Mouse (Mus musculus) ES-E14 (cell line): ENCODE measurements around the gene Hoxc12. TPM values are rescaled to one million over a fixed set of nuclear protein-coding genes. Genes with fewer than 3 reads are reported as not detected.

Source experiments
- DNase-seq: peaks from one replicate; pipeline ENCODE4 v3.0.0-alpha.2; 2013; ENCODE audit warnings: low read depth, low spot score
- H3K27ac ChIP-seq: 2 replicates; pipeline ENCODE4 v1.5.1; 2012; ENCODE audit warnings: low read depth, mild to moderate bottlenecking, low read length, moderate library complexity, mixed read lengths; ENCODE audit not compliant: poor library complexity, insufficient read depth, severe bottlenecking
- H3K36me3 ChIP-seq: 2 replicates; pipeline ENCODE4 v1.6.1; 2012; ENCODE audit warnings: mild to moderate bottlenecking, low read length, moderate library complexity, mixed read lengths; ENCODE audit not compliant: control insufficient read depth, poor library complexity, insufficient read depth, severe bottlenecking
- H3K4me1 ChIP-seq, 2 experiments: fragments of 150-350 bp in 1 of 2; sonication (generic) in 1 of 2; 2 replicates each; pipeline ENCODE4 v1.6.1; 2012; ENCODE audit warnings: low read length in 2 of 2, mild to moderate bottlenecking in 1 of 2, mixed read lengths in 1 of 2; ENCODE audit not compliant: control insufficient read depth in 2 of 2, insufficient read depth in 2 of 2, poor library complexity in 1 of 2
- H3K4me3 ChIP-seq, 2 experiments: fragments of 150-350 bp in 1 of 2; sonication (generic) in 1 of 2; 2 replicates each; pipeline ENCODE4 v1.5.1; 2012; ENCODE audit warnings: low read length in 2 of 2, low read depth in 1 of 2, mild to moderate bottlenecking in 1 of 2, mixed read lengths in 1 of 2; ENCODE audit not compliant: insufficient read depth in 1 of 2, poor library complexity in 1 of 2, severe bottlenecking in 1 of 2
- H3K9ac ChIP-seq: 2 replicates; pipeline ENCODE4 v1.6.1; 2012; ENCODE audit warnings: low read depth, mild to moderate bottlenecking, low read length, mixed read lengths; ENCODE audit not compliant: poor library complexity, insufficient read depth, severe bottlenecking
- H3K9me3 ChIP-seq: fragments of 150-350 bp; sonication (generic); 2 replicates; pipeline ENCODE4 v1.6.1; 2012; ENCODE audit warnings: low read depth, mild to moderate bottlenecking, low read length; ENCODE audit not compliant: control insufficient read depth, insufficient read depth
- CHD2 ChIP-seq: IDR thresholded peaks from 2 replicates; pipeline ENCODE4 v1.6.1; 2014; ENCODE audit warnings: mild to moderate bottlenecking, low read depth, low read length, inconsistent platforms
- HCFC1 ChIP-seq: IDR thresholded peaks from 2 replicates; pipeline ENCODE4 v1.6.1; 2012; ENCODE audit warnings: low read length, inconsistent platforms, borderline replicate concordance; ENCODE audit not compliant: insufficient read depth
- MAFK ChIP-seq: IDR thresholded peaks from 2 replicates; pipeline ENCODE4 v1.6.1; 2014; ENCODE audit warnings: mild to moderate bottlenecking, low read depth, low read length, inconsistent platforms; ENCODE audit not compliant: insufficient read depth
- ZC3H11A ChIP-seq: IDR thresholded peaks from 2 replicates; pipeline ENCODE4 v1.6.1; 2012; ENCODE audit warnings: low read depth, mild to moderate bottlenecking, inconsistent platforms, low read length, borderline replicate concordance
- ZNF384 ChIP-seq: IDR thresholded peaks from 2 replicates; pipeline ENCODE4 v1.6.1; 2012; ENCODE audit warnings: low read depth, low read length, inconsistent platforms
- in situ Hi-C, 2 experiments: fragments of 600-800 bp; cut with MboI; formaldehyde crosslinking; loops; one replicate each; pipeline ENCODE4 v1.15.1; 2025; ENCODE audit warnings: low sequenced_read_pairs in 2 of 2, inconsistent platforms in 1 of 2; ENCODE audit not compliant: unreplicated experiment in 2 of 2
- total RNA-seq: library from RNA; depleted of rRNA; stranded (reverse); fragments of 300-350 nt; gene quantifications from 2 replicates; pipeline ENCODE4 v1.2.3, GENCODE M21; 2012

Gene Hoxc12
- total RNA-seq, 1 experiment: 1.9 TPM

DNA sequence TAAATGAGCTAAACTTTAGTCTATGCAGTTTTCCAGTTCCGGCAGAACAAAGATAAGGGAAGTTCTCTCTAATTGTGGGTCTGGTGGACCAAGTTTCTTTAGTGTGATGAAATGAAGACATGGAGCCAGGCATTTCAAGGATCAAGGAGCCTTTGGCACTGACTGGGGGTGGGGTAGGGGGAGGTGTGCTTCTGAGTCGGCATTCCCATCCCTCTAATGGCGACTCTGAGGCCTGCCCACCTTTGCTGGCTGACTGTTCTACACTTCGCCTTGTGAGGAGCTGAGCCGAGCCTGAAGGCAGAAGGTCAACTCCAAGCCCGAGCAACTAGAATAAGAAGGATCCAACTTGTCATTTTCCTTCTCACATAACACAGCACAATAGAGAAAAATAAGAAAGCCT lies 25.2 kb downstream of the Hoxc12 start:
- DNase-seq: no peak
- TF ChIP-seq ZNF384 (no peak), HCFC1 (no peak), MAFK (no peak), ZC3H11A (no peak), CHD2 (no peak)
- Histone ChIP-seq H3K9me3 (no peaks in the 10 kb centered on the region), H3K36me3 (no peaks in the 10 kb centered on the region), H3K9ac (no peak overlapping the region), H3K27ac (no peak overlapping the region), H3K4me3 (no peak overlapping the region), H3K4me1 (peaks cover 0 to 6% of the 10 kb centered on the region in 2 experiments; a peak in 1 of 4 replicates)
- in situ Hi-C loops: loop anchor here in 1 of 2 experiments (5.0 kb wide), 1 partner anchor 36 kb away; the partner anchor contains the start of gene Hoxc6

DNA sequence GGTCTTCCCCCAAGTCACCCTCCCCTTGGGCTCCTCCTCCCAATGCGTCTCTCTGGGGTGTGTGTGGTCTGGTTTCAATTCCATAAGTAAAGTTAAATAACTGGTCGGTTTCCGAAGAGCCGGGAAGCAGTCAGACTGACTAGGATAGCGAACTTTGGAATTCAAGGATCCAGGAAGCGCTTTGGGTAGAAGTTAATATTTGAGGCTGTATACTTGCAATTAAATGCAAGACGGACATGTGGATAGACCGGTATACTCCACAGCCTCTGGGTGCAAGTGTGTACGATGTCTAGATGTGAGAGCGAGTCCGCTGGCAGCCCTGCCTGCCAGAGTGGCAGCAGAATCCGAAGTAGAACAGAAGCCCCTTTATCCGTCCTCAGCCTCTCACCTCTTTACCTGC lies 25.9 kb downstream of the Hoxc12 start:
- Histone ChIP-seq H3K27ac (no peak overlapping the region), H3K4me3 (no peak overlapping the region), H3K4me1 (no peaks in the 10 kb centered on the region), H3K9me3 (no peaks in the 10 kb centered on the region), H3K36me3 (no peaks in the 10 kb centered on the region), H3K9ac (no peak overlapping the region)
- TF ChIP-seq HCFC1 (no peak), ZC3H11A (no peak), ZNF384 (no peak), MAFK (no peak), CHD2 (no peak)
- in situ Hi-C loops: loop anchor here in 1 of 2 experiments (5.0 kb wide), 1 partner anchor 35 kb away; the partner anchor contains the start of gene Hoxc6
- no peak for DNase-seq

GRCm38 (mm10) chr15:102963259-102963658 lies 26.7 kb downstream of the Hoxc12 start:
- Histone ChIP-seq H3K36me3 (no peaks in the 10 kb centered on the region), H3K27ac (no peak overlapping the region), H3K9me3 (no peaks in the 10 kb centered on the region), H3K4me3 (no peak overlapping the region), H3K9ac (no peak overlapping the region), H3K4me1 (peaks cover 0 to 2% of the 10 kb centered on the region in 2 experiments; a peak in 1 of 4 replicates)
- TF ChIP-seq HCFC1 (no peak), ZC3H11A (no peak), ZNF384 (no peak), CHD2 (no peak), MAFK (no peak)
- in situ Hi-C loops: loop anchor here in 1 of 2 experiments (5.0 kb wide), 1 partner anchor 34 kb away; the partner anchor contains the start of gene Hoxc6
- no peak for DNase-seq

GRCm38 (mm10) chr15:102963671-102964640 lies 27.4 kb downstream of the Hoxc12 start:
- H3K9me3 ChIP-seq: no peaks in the 10 kb centered on the region
- DNase-seq: no peak

More at GRCm38 (mm10) chr15:102963671-102964640, 27.4 kb downstream of the Hoxc12 start:
- H3K4me3 ChIP-seq: no peak overlapping the region
- H3K36me3 ChIP-seq: no peaks in the 10 kb centered on the region
- H3K9ac ChIP-seq: no peak overlapping the region
- in situ Hi-C loops: loop anchor here in 1 of 2 experiments (5.0 kb wide), 1 partner anchor 33 kb away; the partner anchor contains the start of gene Hoxc6
- peaks cover 0 to 2% of the 10 kb centered on the region in 2 experiments; a peak in 1 of 4 replicates for H3K4me1 ChIP-seq
- no peak overlapping the region for H3K27ac ChIP-seq
- TF ChIP-seq HCFC1: no peak
- no peak for TF ChIP-seq ZNF384
- no peak for TF ChIP-seq CHD2
- no peak for TF ChIP-seq MAFK
- no peak for TF ChIP-seq ZC3H11A
